Mouse (Mus musculus) adrenal gland, postnatal 4 days (tissue): Measurements from ENCODE around the gene 4930474N05Rik. TPM values are rescaled to one million over a fixed set of nuclear protein-coding genes. Genes with fewer than 3 reads are reported as not detected.

ENCODE experiments used
- DNase-seq, 2 experiments: peaks; one replicate each; pipeline ENCODE4 v3.0.0; 2021 to 2022; ENCODE audit warnings: low spot score in 2 of 2, mixed read lengths in 2 of 2
- long read RNA-seq, 2 experiments: library from polyadenylated mRNA; stranded (forward); transcript quantifications; one replicate each; pipeline ENCODE4 v2.0.0; 2021
- total RNA-seq, 2 experiments: library from RNA; stranded (reverse); gene quantifications; 2 replicates each; pipeline ENCODE4 v1.2.3; 2021

Gene 4930474N05Rik
- total RNA-seq = not detected
- long read RNA-seq, experiment 1 = 0 reads
- long read RNA-seq, experiment 2 = 0 reads

DNA sequence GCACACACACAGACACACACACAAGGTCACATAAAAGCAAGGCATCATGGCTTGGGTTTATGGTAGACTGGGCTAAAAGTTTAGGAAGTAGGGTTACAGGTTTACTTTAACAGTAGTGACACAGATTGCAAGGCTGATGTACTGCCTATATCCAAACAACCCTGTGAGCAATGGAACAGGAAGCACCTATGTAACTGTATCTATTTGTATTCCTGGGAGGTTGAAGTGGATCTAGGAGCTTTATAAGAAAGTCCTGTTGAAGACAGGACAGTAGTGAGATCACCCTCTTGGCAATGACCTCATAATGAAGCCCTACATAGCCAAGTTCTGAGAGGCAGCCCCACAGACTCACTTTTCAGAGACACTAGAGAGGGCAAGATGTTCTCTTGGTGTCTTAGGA is at the start of gene 4930474N05Rik:
TSS of gene 4930474N05Rik (plus strand) at position 301 of the 400 bp plus-strand sequence.
- no peak for DNase-seq

DNA sequence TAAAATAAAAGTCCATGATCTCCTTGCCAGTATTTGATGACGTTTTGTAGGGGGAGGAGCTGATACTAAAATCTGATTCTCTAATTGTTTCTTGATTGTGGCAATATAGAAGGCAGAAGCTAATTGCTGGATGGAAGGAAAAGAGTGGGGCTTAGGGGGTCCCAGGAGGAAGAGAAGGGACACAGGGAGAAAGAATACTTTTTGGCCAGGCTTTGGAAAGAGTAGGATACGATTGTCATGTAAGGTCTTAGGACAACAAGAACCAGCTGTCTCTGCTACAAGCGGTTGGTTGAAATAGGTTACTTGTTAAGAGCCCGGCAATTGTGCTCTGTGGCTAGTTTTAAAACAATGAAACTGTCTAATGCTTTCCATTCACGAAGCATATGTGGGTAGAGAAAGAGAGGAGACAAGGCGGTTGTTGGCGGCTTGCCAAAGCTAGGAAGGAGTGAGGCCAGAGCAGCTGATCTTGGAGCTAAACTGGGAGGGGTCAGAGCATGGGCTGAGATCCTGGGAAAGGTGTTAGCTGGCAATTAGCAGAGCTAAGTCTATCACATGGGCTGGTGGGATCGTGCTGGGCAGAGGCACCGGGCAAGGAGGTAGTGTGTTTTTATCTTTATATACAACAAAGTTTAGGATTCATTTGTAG is 45.8 kb upstream of the 4930474N05Rik start:
- DNase-seq = no peak

DNA sequence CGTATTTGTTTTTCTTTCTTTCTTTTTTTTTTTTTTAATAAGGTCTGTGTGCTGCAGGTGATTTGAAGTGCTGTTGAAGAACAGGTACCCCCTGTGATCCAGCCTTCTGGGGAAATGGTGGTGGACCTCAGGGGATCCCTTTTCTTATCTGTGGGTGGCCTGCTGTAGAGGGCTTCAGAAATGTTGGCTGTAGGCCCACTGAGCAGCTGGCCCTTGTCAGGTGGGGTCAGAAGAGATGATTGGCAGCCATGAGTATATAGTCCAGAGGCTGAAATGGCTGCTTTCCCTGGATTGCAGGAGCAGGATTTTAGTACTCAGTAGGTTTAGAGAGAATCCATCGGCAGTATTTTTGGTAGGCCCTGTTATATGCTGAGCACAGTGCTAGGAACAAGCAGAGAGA is 41.4 kb upstream of the 4930474N05Rik start:
- no peak for DNase-seq

DNA sequence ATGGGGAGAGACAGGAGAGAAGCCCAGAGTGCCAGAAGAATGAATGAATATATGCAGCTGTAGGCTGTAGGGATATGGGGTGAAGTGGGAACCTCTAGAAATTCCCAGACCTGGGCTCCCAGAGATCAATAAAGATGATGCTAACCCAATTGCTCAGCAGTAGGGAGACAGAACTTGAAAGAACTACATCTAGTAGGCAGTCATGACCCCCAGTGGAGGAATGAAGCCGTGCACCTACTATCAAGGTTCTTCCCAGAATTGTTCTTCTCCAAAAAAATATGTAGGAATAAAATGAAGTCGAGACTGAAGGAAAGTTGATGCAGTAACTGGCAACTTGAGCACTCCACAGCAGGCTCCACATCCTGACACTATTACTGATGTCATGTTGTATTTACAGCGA is 3.8 kb downstream of the 4930474N05Rik start:
- no peak for DNase-seq

DNA sequence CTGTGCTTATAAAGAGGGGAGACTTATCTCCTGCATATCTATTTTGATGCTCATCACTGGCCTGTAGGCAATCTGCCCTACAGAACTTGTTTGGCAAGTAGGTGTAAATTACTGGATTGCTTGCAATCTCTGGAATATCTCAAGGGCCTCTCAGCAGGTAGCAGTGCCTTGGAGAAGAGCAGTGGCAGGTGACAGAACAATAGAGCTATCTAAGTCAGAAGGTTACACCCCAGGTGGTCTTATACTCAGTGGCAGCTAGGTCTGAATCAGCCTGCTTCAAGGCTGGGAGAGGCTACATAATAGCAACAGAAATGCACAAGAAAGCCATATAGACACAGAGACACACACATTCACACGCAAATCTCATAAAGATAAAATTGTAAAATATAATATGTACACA is 4.9 kb downstream of the 4930474N05Rik start:
- no peak for DNase-seq

DNA sequence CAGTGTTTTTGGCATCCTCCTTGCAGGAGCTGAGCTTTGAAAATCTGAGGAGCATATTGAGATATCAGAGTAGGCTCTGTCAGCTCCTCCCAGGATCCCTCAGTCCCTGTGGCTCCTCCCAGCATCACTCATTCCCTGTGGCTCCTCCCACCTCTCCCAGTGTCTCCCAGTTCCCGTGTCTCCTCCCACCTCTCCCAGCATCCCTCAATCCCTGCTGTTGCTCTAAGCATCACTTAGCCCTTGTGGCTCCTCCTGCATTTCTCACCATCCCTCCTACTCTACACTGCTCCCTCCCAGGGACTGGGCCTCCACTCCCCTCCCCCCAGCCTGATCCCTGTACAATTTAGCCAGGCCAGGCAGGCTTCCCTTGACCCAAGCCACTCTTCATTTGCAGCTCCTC is 6.0 kb downstream of the 4930474N05Rik start:
- no peak for DNase-seq

DNA sequence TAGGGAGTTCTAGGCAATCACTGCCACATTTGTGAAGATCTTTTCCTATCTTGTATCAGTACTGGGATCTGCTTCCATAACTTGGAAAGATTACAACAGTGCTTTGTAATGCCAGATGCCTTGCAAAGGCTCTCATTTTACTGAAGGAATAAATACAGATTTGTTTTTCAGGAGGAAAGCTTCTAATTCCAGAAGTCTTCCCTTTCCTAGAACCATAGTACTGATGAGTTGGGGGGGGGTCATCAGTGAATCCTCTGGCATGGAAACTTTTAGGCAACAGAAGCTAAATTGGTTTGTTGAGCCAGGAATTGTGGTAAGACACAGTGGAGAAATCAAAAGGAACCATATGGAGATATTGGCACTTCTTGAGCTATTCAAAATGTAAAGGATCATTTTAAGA is 19.8 kb downstream of the 4930474N05Rik start:
- DNase-seq = no peak

DNA sequence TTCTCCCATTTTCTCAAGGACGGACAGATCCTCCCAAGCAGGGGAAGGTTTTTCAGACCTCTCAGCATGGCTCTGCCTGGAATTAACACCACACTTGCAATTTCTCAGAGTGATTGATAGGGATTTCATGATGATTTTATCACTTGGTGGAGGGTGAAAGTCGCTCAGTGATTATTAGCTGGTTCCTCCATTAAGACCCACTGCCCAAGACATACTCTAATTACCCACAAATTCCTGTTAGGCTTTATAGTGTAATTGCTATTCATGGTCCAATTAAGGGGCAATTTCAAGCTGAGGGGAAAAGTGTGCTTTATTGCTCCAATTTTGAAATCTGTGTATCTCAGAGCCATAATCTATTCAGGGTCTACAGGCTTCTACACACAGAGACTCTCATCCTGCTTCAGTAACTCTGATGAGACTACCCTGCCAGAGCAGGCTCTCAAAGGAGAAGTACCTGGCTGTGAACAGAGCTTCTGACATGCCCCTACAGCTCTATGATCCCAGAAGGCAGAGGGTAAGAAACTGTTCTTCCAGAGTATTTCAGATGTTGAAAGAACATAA is 29.1 kb downstream of the 4930474N05Rik start:
- no peak for DNase-seq

DNA sequence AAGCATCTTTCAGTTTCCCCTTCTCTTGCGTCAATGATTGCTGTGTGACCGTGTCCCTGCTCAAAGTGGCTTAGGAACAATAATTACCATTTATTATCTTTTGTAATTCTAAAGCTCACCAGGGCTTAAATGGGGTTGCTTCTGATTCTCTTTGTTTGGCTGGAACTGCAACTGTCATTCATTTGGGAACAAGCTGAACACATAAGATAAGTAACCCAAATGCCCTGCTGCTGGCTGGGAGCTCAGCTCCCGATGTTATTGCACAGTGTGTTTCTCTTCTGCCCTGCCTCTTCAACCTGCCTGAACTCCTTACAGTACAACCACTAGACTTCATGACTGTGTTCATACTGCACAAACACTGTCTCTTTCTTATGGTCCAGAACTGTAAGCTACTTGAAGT is 41.0 kb downstream of the 4930474N05Rik start:
- no peak for DNase-seq

DNA sequence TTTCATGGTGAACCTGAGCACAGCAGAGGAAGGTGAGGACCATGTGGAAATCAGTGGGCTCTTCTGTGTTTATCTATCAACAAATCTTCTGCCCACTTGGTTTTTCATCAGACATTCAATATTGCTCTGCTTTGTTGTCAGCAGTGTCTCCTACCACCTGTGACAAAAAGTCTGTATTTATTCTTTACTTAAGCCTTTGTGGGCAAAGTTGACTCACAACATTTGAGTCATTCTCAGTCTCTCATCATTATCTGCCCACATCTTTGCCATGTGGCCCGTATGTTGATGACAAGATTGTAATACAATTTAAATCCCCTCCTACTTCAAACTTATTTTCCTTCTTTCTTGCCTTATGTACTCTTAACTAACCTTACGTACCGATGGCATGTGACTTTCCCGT is 43.0 kb downstream of the 4930474N05Rik start:
- no peak for DNase-seq

DNA sequence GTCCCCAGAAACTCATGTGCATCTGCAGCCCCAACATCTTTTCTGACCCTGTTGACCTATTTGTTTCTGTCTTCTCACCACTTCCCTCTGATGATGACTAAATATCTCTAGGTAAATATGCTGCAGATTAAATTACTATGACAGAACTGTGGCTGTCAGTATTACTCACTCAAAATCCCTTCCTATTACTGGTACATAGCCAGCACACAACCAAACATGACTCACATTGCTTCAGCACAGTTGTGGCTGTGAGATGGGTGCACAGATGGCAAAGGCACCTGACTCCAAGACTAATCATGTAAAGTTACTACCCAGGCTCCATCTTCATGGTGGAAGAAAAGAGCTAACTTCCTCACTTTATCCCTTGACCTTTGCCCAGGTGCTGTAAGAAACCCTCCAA is 50.5 kb downstream of the 4930474N05Rik start:
- no peak for DNase-seq
